Mouse (Mus musculus) limb, embryonic 10.5 days (tissue): Measurements from ENCODE around the gene H2-Eb2. TPM values are rescaled to one million over a fixed set of nuclear protein-coding genes. Genes with fewer than 3 reads are reported as not detected.
A peak's percentile ranks its signal among the peaks of the same experiment; 100 is the strongest.

Source experiments
- DNase-seq: peaks from one replicate; pipeline ENCODE4 v3.0.0-alpha.2; 2017; ENCODE audit warnings: low spot score
- H3K27ac ChIP-seq: fragments of 300-500 bp; sonication (generic); 2 replicates; pipeline ENCODE4 v1.5.1; 2016; ENCODE audit warnings: mild to moderate bottlenecking
- H3K27me3 ChIP-seq: fragments of 300-500 bp; sonication (generic); 2 replicates; pipeline ENCODE4 v1.6.1; 2016; ENCODE audit warnings: low read depth, mild to moderate bottlenecking; ENCODE audit not compliant: poor library complexity, severe bottlenecking
- H3K36me3 ChIP-seq: fragments of 300-500 bp; sonication (generic); 2 replicates; pipeline ENCODE4 v1.6.1; 2016; ENCODE audit warnings: mild to moderate bottlenecking, moderate library complexity
- H3K4me1 ChIP-seq: fragments of 300-500 bp; sonication (generic); 2 replicates; pipeline ENCODE4 v1.6.1; 2016
- H3K4me3 ChIP-seq: fragments of 300-500 bp; sonication (generic); 2 replicates; pipeline ENCODE4 v1.5.1; 2016; ENCODE audit warnings: mild to moderate bottlenecking, moderate library complexity
- H3K9me3 ChIP-seq: fragments of 300-500 bp; sonication (generic); replicated peaks from 2 replicates; pipeline ENCODE4 v1.6.1; 2016; ENCODE audit warnings: mild to moderate bottlenecking
- WGBS: fragments of 180-500 bp; shearing (Covaris S2); methylation state at CpG from one replicate; pipeline ENCODE4 v1.1.7; 2016; 5-methylcytosine and 5-hydroxymethylcytosine counted together
- polyA plus RNA-seq: library from polyadenylated mRNA; unstranded; fragments of >200 nt; fragmentation: Nextera tagmentation; extraction: Ambion mirVana; gene quantifications from 2 replicates; pipeline ENCODE4 v1.2.1, GENCODE M21; 2016

The H2-Eb2 gene
- polyA plus RNA-seq, 1 experiment from 2014 or later, result not detected

DNA sequence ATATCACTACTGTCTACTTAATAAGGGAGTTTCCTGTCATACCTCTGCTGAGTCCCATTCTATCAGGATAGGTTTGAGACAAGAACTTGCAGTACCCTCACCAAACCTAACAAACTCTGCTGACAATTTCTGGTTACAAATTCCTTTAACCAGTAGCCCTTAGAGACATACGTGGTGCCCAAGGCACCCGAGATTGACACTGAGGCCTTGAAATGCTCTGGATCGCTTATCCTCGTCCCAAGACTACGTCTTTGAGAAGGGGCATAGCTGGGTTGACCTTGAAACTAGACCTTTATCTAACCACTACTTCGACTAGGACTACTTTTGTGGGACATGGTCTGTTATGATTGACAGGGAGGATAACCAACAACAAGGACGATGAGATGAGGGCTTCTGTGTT, 20.0 kb downstream of the H2-Eb2 start:
- WGBS, result 90% methylated on average over 7 of the region's 7 CpGs

DNA sequence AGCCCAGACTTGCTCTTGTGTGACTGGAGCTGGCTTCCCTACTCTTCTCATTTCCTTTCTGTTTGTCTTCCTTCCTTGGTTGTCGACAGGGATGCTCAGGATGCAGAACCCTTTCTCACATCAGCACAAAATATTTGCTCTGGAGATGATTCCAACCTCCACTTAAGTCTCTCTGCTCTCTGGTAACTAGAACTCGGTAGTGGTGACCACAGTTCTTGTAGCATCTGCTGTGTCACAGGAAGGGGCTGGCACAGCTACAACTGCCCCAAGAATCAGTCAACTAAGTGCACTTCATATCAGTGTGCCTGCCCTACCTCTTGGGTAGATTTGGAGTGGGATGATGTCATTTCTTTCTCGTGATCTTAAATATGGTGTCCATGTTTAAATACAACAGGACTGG, 20.6 kb downstream of the H2-Eb2 start:
- 76% methylated on average over 3 of the region's 3 CpGs for WGBS
- no peaks in the 10 kb centered on the region for H3K36me3 ChIP-seq
- H3K27me3 ChIP-seq, result no peaks in the 10 kb centered on the region; the same call in 1 of the 2 replicates
- no peak overlapping the region for H3K4me3 ChIP-seq
- H3K9me3 ChIP-seq, result no peaks in the 10 kb centered on the region
- no peak overlapping the region for H3K27ac ChIP-seq
- H3K4me1 ChIP-seq, result no peaks in the 10 kb centered on the region
- DNase-seq, result no peak

More for the DNA sequence above, 20.0 kb downstream of the H2-Eb2 start:
- Histone ChIP-seq H3K27ac (no peak overlapping the region), H3K4me3 (no peak overlapping the region), H3K27me3 (no peaks in the 10 kb centered on the region; the same call in 1 of the 2 replicates), H3K36me3 (no peaks in the 10 kb centered on the region), H3K9me3 (no peaks in the 10 kb centered on the region), H3K4me1 (no peaks in the 10 kb centered on the region)
- DNase-seq, result no peak

DNA sequence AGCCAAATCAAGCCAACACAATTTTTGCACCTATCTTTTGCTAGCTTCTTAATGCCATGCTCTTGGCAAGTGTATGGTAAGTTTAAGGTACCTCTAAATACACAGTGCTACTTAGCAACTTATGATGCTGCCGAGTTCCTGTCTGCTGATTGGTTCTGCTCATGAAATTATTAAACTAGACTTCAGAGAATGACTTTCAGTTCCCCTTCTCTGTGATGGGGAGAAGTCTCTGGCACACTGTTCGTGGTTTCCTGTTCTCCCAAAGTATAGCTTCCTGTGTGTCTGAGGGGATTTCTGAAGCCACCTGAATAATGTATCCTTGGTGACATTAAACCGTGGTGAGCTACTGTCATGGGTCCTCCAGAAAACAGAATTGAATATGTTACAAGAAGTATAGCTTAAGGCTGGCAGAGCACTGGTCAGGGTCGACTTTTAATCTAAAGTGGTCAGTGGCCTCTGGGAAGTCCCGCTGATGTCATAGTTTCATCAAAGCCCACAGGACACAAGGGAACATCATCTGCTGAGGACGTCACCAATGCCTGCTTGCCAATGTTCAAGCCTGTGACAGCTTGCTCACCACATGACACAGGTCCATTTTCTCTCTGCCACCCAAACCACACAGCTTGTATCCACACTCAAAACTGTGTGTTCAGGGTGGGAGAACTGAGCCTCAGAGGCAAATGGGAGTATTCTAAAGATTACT, 22.3 kb downstream of the H2-Eb2 start:
- no peak for DNase-seq
- H3K9me3 ChIP-seq, result no peaks in the 10 kb centered on the region
- no peaks in the 10 kb centered on the region for H3K36me3 ChIP-seq
- WGBS, result 78% methylated on average over 6 of the region's 6 CpGs
- no peaks in the 10 kb centered on the region; the same call in 1 of the 2 replicates for H3K27me3 ChIP-seq
- no peaks in the 10 kb centered on the region for H3K4me1 ChIP-seq
- no peak overlapping the region for H3K4me3 ChIP-seq
- H3K27ac ChIP-seq, result no peak overlapping the region

DNA sequence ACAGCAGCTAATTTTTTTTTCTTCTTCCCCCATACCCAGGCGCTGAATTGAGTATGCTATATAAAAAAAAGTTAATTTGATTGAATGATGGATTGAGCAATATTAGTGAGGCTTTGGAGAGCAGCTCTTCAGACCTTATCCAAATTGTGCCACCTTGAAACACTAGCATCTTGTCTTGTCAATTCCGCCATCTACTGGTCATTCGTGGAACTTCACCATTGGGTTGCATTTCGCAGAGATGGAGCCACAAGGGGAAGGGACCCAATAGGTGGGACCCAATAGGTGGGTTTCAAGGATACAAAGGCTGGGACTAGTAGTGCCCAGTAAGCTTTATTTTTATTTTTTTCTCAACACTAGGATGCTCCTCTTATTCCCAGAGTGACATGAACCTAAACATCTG, 24.0 kb downstream of the H2-Eb2 start:
- Histone ChIP-seq H3K9me3 (no peaks in the 10 kb centered on the region), H3K27ac (no peak overlapping the region), H3K4me1 (no peaks in the 10 kb centered on the region), H3K36me3 (no peaks in the 10 kb centered on the region), H3K27me3 (no peaks in the 10 kb centered on the region; the same call in 1 of the 2 replicates), H3K4me3 (no peak overlapping the region)
- DNase-seq, result peak; percentile 81
- 3% methylated on average over 4 of the region's 4 CpGs for WGBS

DNA sequence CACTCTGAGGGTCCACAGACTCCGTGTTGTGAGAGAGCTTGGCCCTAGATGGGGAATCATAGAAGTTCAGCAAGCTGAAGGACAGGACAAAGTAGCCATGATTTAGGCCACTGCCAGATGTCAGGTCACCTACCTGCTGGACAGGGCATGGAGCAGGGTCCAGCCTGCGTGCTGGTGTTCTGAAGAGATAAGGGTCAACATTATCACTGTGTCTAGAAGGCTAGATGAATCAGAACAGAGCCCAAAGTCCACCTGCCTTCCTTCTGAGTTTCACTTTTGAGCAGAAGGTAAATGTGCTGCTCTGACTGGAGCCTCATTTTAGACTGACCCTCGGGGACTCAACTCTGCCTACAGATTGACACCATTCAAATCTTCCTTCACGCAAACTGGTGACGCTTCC, 29.1 kb downstream of the H2-Eb2 start, which contains the start of gene Btnl2:
Gene Btnl2 (plus strand): TSS at position 284 of the 400 bp plus-strand sequence.
- WGBS, result 93% methylated on average over 5 of the region's 5 CpGs
- Histone ChIP-seq H3K36me3 (no peaks in the 10 kb centered on the region), H3K4me3 (no peak within 1 kb of the TSS), H3K27ac (no peak within 1 kb of the TSS), H3K27me3 (no peaks in the 10 kb centered on the region; the same call in 1 of the 2 replicates), H3K9me3 (no peaks in the 10 kb centered on the region), H3K4me1 (no peaks in the 10 kb centered on the region)
- no peak for DNase-seq

DNA sequence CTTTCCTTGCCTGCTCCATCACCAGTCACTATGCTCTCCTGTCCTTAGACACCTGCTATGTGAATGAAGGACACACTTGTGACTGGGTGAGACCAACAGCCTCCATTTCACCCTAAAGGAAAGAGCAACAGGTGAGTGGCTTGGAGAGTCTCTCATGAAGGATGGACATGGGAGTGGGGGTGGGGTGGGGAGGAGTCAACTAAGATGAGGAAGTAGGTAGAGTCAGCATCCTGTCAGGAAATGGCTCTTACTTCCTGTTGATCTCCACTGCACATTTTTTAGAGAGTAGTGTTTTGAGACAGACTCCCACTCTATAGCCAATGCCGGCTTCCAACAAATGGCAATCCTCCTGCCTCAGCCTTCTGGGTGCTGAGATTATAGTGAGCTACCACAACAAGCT, 29.5 kb downstream of the H2-Eb2 start:
- Histone ChIP-seq H3K36me3 (no peaks in the 10 kb centered on the region), H3K27ac (no peak overlapping the region), H3K4me1 (no peaks in the 10 kb centered on the region), H3K27me3 (no peaks in the 10 kb centered on the region; the same call in 1 of the 2 replicates), H3K9me3 (no peaks in the 10 kb centered on the region), H3K4me3 (no peak overlapping the region)
- WGBS, result 88% methylated on average over 1 of the region's 1 CpGs
- no peak for DNase-seq

DNA sequence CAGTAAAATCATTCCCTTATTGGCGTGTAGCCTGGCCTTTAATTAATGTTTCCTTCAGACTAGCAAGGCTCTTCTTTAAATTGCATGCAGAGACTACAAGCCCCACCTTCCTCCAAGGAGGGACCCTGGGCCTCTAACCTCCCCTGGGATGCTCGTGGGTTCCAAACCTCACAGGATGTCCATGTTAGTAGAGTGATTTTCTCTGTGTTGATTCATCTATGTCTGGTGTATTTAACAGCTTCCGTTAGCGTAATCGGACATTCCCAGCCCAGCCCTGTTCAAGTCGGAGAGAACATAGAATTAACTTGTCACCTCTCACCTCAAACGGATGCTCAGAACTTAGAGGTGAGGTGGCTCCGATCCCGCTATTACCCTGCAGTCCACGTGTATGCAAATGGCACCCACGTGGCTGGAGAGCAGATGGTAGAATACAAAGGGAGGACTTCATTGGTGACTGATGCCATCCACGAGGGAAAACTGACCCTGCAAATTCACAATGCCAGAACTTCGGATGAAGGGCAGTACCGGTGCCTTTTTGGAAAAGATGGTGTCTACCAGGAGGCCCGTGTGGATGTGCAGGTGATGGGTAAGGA, 37.6 kb downstream of the H2-Eb2 start:
- H3K4me3 ChIP-seq, result no peak overlapping the region

DNA sequence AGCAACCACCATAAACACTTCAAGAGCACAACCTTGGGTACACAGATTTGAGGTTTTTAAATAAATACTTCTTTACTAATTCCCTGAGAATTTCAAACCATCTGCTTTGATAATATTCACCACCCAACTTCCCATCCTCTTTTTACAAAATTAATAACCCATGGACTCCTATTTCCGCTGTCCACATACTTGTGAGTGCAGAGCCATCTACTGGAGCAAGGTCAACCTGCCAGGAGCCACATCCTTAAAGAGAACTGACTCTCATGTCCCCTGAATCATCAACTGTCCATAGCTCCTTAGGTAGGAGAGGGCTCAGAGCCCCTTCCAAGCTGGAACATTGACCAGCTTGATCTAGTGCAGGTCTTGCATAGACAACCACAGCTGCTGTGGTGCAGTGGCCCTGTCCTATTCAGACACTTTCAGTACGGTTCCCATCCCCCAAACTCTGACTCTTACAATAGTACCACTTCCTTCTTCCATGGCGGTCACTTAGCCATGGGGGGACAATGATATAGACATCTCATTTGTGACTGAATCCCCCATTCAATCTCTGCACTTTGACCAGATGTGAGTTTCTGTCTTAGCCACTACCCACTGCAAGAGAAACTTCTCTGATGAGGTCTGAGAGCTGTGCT, 38.3 kb downstream of the H2-Eb2 start:
- WGBS, result 88% methylated on average over 3 of the region's 3 CpGs
- no peak for DNase-seq
- no peaks in the 10 kb centered on the region for H3K27me3 ChIP-seq
- no peaks in the 10 kb centered on the region for H3K9me3 ChIP-seq
- no peaks in the 10 kb centered on the region for H3K4me1 ChIP-seq
- no peak overlapping the region for H3K27ac ChIP-seq
- H3K4me3 ChIP-seq, result no peak overlapping the region
- no peaks in the 10 kb centered on the region for H3K36me3 ChIP-seq

More for the DNA sequence above, 37.6 kb downstream of the H2-Eb2 start:
- Histone ChIP-seq H3K27me3 (no peaks in the 10 kb centered on the region), H3K36me3 (no peaks in the 10 kb centered on the region), H3K9me3 (no peaks in the 10 kb centered on the region), H3K27ac (no peak overlapping the region), H3K4me1 (no peaks in the 10 kb centered on the region)
- WGBS, result 86% methylated on average over 15 of the region's 15 CpGs
- no peak for DNase-seq

DNA sequence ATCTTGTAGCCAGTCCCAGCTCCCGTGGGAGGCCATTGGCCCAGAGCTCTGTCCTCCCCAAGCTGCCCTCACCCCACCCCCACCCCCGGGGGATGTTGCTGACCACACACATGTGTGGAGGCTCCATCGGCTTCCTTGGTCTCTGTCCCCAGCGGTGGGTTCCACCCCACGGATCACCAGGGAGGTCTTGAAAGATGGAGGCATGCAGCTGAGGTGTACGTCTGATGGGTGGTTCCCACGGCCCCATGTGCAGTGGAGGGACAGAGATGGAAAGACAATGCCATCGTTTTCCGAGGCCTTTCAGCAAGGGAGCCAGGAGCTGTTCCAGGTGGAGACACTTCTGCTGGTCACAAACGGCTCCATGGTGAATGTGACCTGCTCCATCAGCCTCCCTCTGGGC, 39.6 kb downstream of the H2-Eb2 start:
- no peak for DNase-seq

DNA sequence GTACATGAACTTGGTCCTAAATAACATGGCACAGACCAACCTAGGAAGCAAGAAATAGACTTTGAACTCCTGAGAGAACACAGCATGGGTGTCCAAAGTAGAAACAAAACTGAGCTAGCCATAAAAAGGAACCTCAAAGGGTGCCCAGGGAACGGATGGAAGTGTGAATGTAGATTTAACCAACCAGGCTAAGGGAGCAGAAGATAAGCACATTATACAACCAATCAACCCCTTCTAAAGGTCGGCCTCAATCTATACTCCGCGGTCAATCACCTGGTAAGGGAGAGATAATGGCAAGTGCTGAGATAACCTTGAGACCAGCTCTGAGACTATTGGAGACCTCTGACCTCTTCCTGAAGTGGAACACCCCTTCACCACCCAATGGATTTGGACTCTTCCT, 45.1 kb downstream of the H2-Eb2 start:
- 82% methylated on average over 4 of the region's 4 CpGs for WGBS
- Histone ChIP-seq H3K4me1 (no peaks in the 10 kb centered on the region), H3K4me3 (no peak overlapping the region), H3K27me3 (no peaks in the 10 kb centered on the region), H3K9me3 (no peaks in the 10 kb centered on the region), H3K27ac (no peak overlapping the region), H3K36me3 (no peaks in the 10 kb centered on the region)
- no peak for DNase-seq

More for the DNA sequence above, 39.6 kb downstream of the H2-Eb2 start:
- Histone ChIP-seq H3K4me1 (no peaks in the 10 kb centered on the region), H3K27me3 (no peaks in the 10 kb centered on the region), H3K4me3 (no peak overlapping the region), H3K27ac (no peak overlapping the region), H3K9me3 (no peaks in the 10 kb centered on the region), H3K36me3 (no peaks in the 10 kb centered on the region)
- 81% methylated on average over 10 of the region's 10 CpGs for WGBS

DNA sequence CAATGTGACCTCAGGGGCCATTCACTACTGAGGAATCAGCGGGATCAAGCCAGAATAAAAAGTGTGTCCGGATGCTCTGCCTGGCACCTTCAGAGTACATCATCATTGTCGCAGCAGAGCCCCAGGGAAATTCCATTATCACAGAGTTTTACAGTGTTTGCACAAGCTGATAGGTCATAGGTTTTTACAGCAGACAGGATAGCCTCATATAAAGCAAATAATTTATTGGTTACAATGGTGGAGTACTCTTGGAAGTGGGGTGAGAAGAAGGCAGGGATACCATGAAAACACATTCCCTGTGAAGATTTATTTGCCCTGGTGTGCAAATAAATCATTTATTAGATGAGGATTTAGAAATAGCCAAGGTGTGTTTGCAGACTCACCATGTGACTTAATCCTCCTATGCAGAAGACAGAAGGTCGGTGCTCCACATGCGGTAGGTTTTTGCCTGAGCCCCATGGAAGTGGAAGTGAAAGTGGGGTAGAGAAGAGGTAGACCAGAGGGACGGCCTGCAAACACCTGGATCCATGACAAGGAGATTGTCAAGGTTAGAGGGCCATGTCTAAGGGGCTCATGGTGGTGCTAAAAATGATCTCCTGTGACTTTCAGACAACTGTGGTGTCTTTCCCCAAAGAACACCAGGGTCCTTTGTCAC, 47.7 kb downstream of the H2-Eb2 start:
- Histone ChIP-seq H3K36me3 (no peaks in the 10 kb centered on the region), H3K9me3 (no peaks in the 10 kb centered on the region), H3K4me1 (no peaks in the 10 kb centered on the region), H3K4me3 (no peak overlapping the region), H3K27me3 (no peaks in the 10 kb centered on the region), H3K27ac (no peak overlapping the region)
- 80% methylated on average over 6 of the region's 6 CpGs for WGBS
- no peak for DNase-seq

DNA sequence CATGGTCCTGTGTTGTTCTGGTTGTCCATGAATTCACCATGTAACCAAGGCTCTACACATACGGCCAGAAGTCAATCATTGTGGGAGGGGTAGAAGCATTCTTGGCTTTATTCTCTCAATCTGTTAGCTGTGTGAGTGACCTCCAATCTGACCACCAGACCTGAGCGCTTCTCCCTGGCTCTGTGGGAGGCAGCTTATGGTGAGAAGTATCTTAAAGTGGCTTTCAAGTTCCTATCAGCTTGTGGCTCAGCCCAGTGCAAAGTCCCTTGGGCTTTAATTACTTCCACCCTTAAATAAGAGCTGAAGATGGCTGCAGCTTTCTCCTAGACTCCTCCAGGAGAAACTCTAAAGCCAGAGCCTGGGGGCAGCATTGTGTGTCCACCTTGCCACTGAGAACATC, 51.4 kb downstream of the H2-Eb2 start, which contains the start of gene Btnl1:
Gene Btnl1 (plus strand): TSS at position 286 of the 400 bp plus-strand sequence.
- no peaks in the 10 kb centered on the region for H3K4me1 ChIP-seq
- no peaks in the 10 kb centered on the region for H3K27me3 ChIP-seq
- DNase-seq, result no peak
- no peak within 1 kb of the TSS for H3K4me3 ChIP-seq
- H3K36me3 ChIP-seq, result no peaks in the 10 kb centered on the region
- H3K9me3 ChIP-seq, result no peaks in the 10 kb centered on the region
- 81% methylated on average over 2 of the region's 2 CpGs for WGBS
- H3K27ac ChIP-seq, result no peak within 1 kb of the TSS
